Mouse (Mus musculus) layer of hippocampus, postnatal 10 days (tissue): ENCODE measurements around the gene Usp10. TPM values are rescaled to one million over a fixed set of nuclear protein-coding genes. Genes with fewer than 3 reads are reported as not detected.

Source experiments
- total RNA-seq, 2 experiments: library from RNA; stranded (reverse); gene quantifications; 2 replicates each; pipeline ENCODE4 v1.2.3; 2021

Usp10 gene
- total RNA-seq, 2 experiments from 2014 or later, result 94.9 to 104 TPM

Other genes with a start within 250 kb of the Usp10 start
- 1 to 10 TPM; 5.1 to 5.2 TPM for gene Wfdc1, start 244.0 kb upstream of the Usp10 start, total RNA-seq
- 1 to 10 TPM; 1.8 to 2.0 TPM for gene Atp2c2, start 210.4 kb upstream of the Usp10 start, total RNA-seq
- gene Tldc1, start 131.9 kb upstream of the Usp10 start, total RNA-seq, result 10 to 100 TPM; 16.3 to 18.3 TPM
- 100 to 1,000 TPM; 129 to 134 TPM for gene Cotl1, start 69.8 kb upstream of the Usp10 start, total RNA-seq
- 1 to 10 TPM; 7.4 to 9.3 TPM for gene Klhl36, start 48.1 kb upstream of the Usp10 start, total RNA-seq
- gene Gm20388, start 481 bp downstream of the Usp10 start, total RNA-seq, result not detected
- gene Crispld2, start 82.1 kb downstream of the Usp10 start, total RNA-seq, result 1 to 10 TPM; 2.2 to 2.9 TPM
- gene Zdhhc7, start 191.1 kb downstream of the Usp10 start, total RNA-seq, result 10 to 100 TPM; 37.7 to 40.4 TPM
- 10 to 100 TPM; 76.5 to 86.8 TPM for gene 6430548M08Rik, start 203.8 kb downstream of the Usp10 start, total RNA-seq